Mouse (Mus musculus): ENCODE results near the gene Gm20517. TPM values are rescaled to one million over a fixed set of nuclear protein-coding genes. Genes with fewer than 3 reads are reported as not detected.

The Gm20517 gene
- total RNA-seq, 2 experiments from 2014 or later = 4.5 to 7.8 TPM

Other genes with a start within 250 kb of the Gm20517 start
- 10 to 100 TPM; 28.0 to 32.6 TPM for gene Mrps10, start 242.7 kb upstream of the Gm20517 start, total RNA-seq (2021)
- gene Guca1b, start 226.2 kb upstream of the Gm20517 start, total RNA-seq (2021) = 1 to 10 TPM in 1 of 2 experiments, under 1 TPM in 1; 0.94 to 1.9 TPM
- gene Guca1a, start 211.0 kb upstream of the Gm20517 start, total RNA-seq (2021) = under 1 TPM in 1 of 2 experiments, not detected in 1; 0.48 TPM
- gene AI661453, start 175.0 kb upstream of the Gm20517 start, total RNA-seq (2021) = under 1 TPM; 0.30 to 0.43 TPM
- not detected for gene 1700001C19Rik, start 174.2 kb upstream of the Gm20517 start, total RNA-seq (2021)
- 10 to 100 TPM; 16.9 to 20.6 TPM for gene Taf8, start 109.3 kb upstream of the Gm20517 start, total RNA-seq (2021)
- gene Ccnd3, start 106.5 kb upstream of the Gm20517 start, total RNA-seq (2021) = 10 to 100 TPM; 30.1 to 34.9 TPM
- 10 to 100 TPM; 17.5 to 18.1 TPM for gene Bysl, start 97 bp upstream of the Gm20517 start, total RNA-seq (2021)
- gene Med20, start within 50 bp of the Gm20517 start, total RNA-seq (2021) = 10 to 100 TPM; 24.7 to 30.7 TPM
- gene Usp49, start 19.1 kb downstream of the Gm20517 start, total RNA-seq (2021) = 10 to 100 TPM; 10.6 to 13.5 TPM
- 100 to 1,000 TPM; 206 to 219 TPM for gene Tomm6, start 76.8 kb downstream of the Gm20517 start, total RNA-seq (2021)
- 10 to 100 TPM; 29.8 to 31.6 TPM for gene Frs3, start 77.4 kb downstream of the Gm20517 start, total RNA-seq (2021)
- 1 to 10 TPM; 5.2 to 6.2 TPM for gene Gm21981, start 82.9 kb downstream of the Gm20517 start, total RNA-seq (2021)
- gene Prickle4, start 83.1 kb downstream of the Gm20517 start, total RNA-seq (2021) = 1 to 10 TPM; 3.0 to 3.5 TPM
- not detected for gene Pgc, start 115.3 kb downstream of the Gm20517 start, total RNA-seq (2021)
- gene Tfeb, start 125.4 kb downstream of the Gm20517 start, total RNA-seq (2021) = 10 to 100 TPM; 10.6 to 12.0 TPM
- gene Mdfi, start 223.1 kb downstream of the Gm20517 start, total RNA-seq (2021) = 1 to 10 TPM in 1 of 2 experiments, under 1 TPM in 1; 0.81 to 1.1 TPM

Measured in left cerebral cortex, postnatal 36 days (tissue).